Mouse (Mus musculus) kidney, adult 2 months (tissue): Measurements from ENCODE around the gene Entpd5. TPM values are rescaled to one million over a fixed set of nuclear protein-coding genes. Genes with fewer than 3 reads are reported as not detected.

ENCODE experiments used
- DNase-seq: peaks from one replicate; pipeline ENCODE4 v3.0.0; 2021
- H3K27ac ChIP-seq: fragments of 200-500 bp; 2 replicates; pipeline ENCODE4 v1.5.1; 2012; ENCODE audit warnings: low read depth, low read length, control low read depth, inconsistent platforms; ENCODE audit not compliant: insufficient read depth
- H3K27me3 ChIP-seq: fragments of 200-500 bp; replicated peaks from 2 replicates; pipeline ENCODE4 v1.6.1; 2012; ENCODE audit warnings: mild to moderate bottlenecking, moderate library complexity, low read length, inconsistent platforms; ENCODE audit not compliant: control insufficient read depth, insufficient read depth
- H3K36me3 ChIP-seq: fragments of 200-500 bp; 2 replicates; pipeline ENCODE4 v1.6.1; 2012; ENCODE audit warnings: mild to moderate bottlenecking, moderate library complexity, low read length, inconsistent platforms; ENCODE audit not compliant: control insufficient read depth, insufficient read depth
- H3K4me1 ChIP-seq: fragments of 200-500 bp; 2 replicates; pipeline ENCODE4 v1.6.1; 2011; ENCODE audit warnings: low read length; ENCODE audit not compliant: control insufficient read depth, insufficient read depth
- H3K4me3 ChIP-seq: fragments of 200-500 bp; 2 replicates; pipeline ENCODE4 v1.5.1; 2011; ENCODE audit warnings: mild to moderate bottlenecking, low read depth, low read length, control low read depth; ENCODE audit not compliant: insufficient read depth
- CTCF ChIP-seq: fragments of 200-500 bp; conservative IDR thresholded peaks from 2 replicates; pipeline ENCODE4 v1.5.1; 2011; ENCODE audit warnings: low read depth, mild to moderate bottlenecking, control low read depth, low read length, moderate library complexity, mixed read lengths; ENCODE audit not compliant: insufficient read depth, insufficient read length
- POLR2A ChIP-seq: fragments of 200-500 bp; IDR thresholded peaks from one replicate; pipeline ENCODE4 v1.6.1; 2011; ENCODE audit warnings: low read depth, low read length, control low read depth
- WGBS: fragments of 180-500 bp; shearing (Covaris S2); methylation state at CpG from one replicate; pipeline ENCODE4 v1.1.7; 2018; 5-methylcytosine and 5-hydroxymethylcytosine counted together
- polyA plus RNA-seq: library from polyadenylated mRNA; depleted of rRNA; stranded (reverse); fragments of >200 nt; gene quantifications from 2 replicates; pipeline ENCODE4 v1.2.3, GENCODE M21; 2012

Gene Entpd5
- polyA plus RNA-seq, 1 experiment: 100 TPM

DNA sequence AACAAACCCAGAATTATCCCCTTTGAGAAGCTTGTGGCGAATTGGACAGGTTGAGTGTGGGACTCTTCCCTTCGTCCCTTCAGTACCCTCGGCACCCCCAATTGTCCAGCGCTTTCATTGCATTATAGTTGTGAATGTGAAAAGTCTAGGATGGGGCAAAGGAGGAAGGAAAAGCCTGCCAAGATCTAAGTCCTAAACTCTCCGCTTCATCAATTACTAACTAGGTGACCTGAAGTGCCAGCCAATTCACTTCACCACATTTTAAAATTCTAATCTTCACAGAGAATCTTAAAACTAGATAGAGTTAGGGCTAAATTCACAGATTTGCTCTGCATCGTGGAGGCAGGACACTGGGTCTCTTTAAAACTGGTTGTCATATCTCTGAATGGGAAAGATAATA lies 39.4 kb upstream of the Entpd5 start:
- H3K4me3 ChIP-seq: peak overlapping the region; percentile 41
- H3K4me1 ChIP-seq: peaks cover 5% of the 10 kb centered on the region; the same call in 1 of the 2 replicates
- no peaks in the 10 kb centered on the region for H3K36me3 ChIP-seq
- H3K27me3 ChIP-seq: no peaks in the 10 kb centered on the region
- TF ChIP-seq POLR2A (no peak), CTCF (no peak)
- WGBS: 54% methylated on average over 6 of the region's 6 CpGs
- H3K27ac ChIP-seq: peak overlapping the region; percentile 87
- DNase-seq: peak; percentile 68

DNA sequence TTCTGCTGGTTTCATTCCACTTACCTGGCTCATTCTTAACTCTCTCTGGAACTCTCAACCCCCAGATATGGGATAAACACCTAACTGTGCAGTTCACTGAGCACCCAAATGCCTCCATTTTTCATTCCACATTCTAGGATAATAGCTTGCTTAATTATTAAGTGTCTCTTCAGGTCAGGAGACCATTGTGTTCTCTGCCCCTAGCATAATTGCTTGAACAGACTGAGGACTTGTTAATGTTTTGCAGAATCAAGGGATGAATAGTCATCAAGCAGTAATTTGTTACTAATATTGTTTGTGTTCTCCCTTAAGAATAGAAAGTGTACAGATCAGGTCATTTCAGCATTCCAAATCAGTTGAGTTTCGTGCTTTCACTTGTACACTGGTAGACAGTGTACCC lies 38.6 kb upstream of the Entpd5 start:
- WGBS: 46% methylated on average over 1 of the region's 1 CpGs
- peak overlapping the region; percentile 75 for H3K27ac ChIP-seq
- TF ChIP-seq POLR2A: no peak
- no peak for TF ChIP-seq CTCF
- DNase-seq: peak; percentile 81
- H3K4me1 ChIP-seq: peaks cover 5% of the 10 kb centered on the region; the same call in 1 of the 2 replicates
- H3K36me3 ChIP-seq: no peaks in the 10 kb centered on the region; the same call in 1 of the 2 replicates
- no peak overlapping the region; the same call in 1 of the 2 replicates for H3K4me3 ChIP-seq
- no peaks in the 10 kb centered on the region for H3K27me3 ChIP-seq

GRCm38 (mm10) chr12:84442526-84442925 lies 33.7 kb upstream of the Entpd5 start:
- H3K4me1 ChIP-seq: peaks cover 5% of the 10 kb centered on the region; the same call in 1 of the 2 replicates
- no peak for TF ChIP-seq POLR2A
- TF ChIP-seq CTCF: no peak
- peaks cover 7% of the 10 kb centered on the region; the same call in 1 of the 2 replicates for H3K36me3 ChIP-seq
- 72% methylated on average over 4 of the region's 4 CpGs for WGBS
- H3K27me3 ChIP-seq: no peaks in the 10 kb centered on the region
- H3K27ac ChIP-seq: no peak overlapping the region
- DNase-seq: no peak
- no peak overlapping the region for H3K4me3 ChIP-seq

DNA sequence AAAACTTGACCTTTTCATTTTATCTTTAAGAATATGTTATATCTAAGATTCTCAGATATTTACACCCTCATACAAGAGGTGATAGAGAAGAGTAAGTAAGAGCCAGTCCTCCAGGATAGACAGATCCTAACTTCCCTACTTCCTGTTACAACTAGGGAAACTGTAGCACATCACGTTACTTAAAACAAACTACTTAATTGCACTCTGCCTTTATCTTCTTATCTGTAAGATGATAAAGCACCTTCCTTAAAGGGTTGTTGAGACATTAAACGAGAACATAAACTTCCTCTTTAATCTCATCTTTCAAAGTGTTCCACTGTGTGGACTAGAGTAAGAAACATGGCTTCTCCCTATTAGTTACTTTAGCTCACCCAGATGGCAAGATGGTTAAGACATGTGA lies 29.9 kb upstream of the Entpd5 start:
- TF ChIP-seq CTCF (no peak), POLR2A (no peak)
- Histone ChIP-seq H3K36me3 (peaks cover 9% of the 10 kb centered on the region; the same call in 1 of the 2 replicates), H3K4me3 (no peak overlapping the region), H3K4me1 (no peaks in the 10 kb centered on the region), H3K27me3 (no peaks in the 10 kb centered on the region), H3K27ac (no peak overlapping the region)
- 72% methylated on average over 2 of the region's 2 CpGs for WGBS
- no peak for DNase-seq

DNA sequence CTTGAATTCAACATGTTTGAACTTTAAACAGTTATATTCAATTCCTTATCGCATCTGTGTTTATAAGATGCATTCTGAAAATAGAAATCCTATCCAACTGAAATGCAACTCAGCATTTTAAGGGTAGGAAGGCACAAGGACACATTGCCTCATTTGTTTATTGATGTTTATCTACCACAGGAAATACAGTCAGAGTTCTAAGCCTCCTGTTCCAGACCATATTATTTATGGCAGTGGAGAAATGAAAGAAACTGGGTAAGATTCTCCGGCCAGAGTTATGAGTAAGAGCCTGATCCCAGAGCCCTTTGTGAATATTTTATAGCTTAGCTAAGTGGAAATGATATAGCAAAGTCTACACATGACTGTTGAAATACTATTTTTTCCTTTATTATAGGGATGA lies 21.0 kb upstream of the Entpd5 start:
- TF ChIP-seq POLR2A (no peak), CTCF (no peak)
- peaks cover 19% of the 10 kb centered on the region for H3K36me3 ChIP-seq
- WGBS: 66% methylated on average over 2 of the region's 2 CpGs
- no peak overlapping the region for H3K4me3 ChIP-seq
- no peak overlapping the region for H3K27ac ChIP-seq
- DNase-seq: no peak
- H3K27me3 ChIP-seq: no peaks in the 10 kb centered on the region
- no peaks in the 10 kb centered on the region for H3K4me1 ChIP-seq

DNA sequence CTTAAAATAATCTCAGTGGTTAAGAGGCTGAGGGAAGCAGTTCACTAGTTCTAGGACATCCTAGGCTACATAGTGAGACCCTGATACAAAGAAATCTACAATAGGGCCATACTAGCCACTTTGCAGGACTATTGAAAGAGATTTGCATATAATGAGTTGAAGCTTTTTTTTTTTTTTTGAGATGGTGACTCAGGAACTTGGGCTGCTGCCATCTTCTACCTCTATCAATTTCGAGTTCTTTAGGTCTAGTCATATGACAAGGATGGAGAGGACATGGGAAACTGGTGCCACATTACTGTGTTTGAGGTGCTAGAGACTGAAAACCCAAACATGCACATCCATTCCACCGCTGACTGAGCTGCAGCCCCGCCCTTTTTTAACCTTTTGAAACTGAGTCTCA lies 15.2 kb upstream of the Entpd5 start:
- no peaks in the 10 kb centered on the region for H3K27me3 ChIP-seq
- DNase-seq: no peak
- TF ChIP-seq CTCF: no peak
- TF ChIP-seq POLR2A: no peak
- no peak overlapping the region for H3K4me3 ChIP-seq
- 61% methylated on average over 3 of the region's 3 CpGs for WGBS
- no peaks in the 10 kb centered on the region for H3K4me1 ChIP-seq
- H3K27ac ChIP-seq: no peak overlapping the region
- H3K36me3 ChIP-seq: no peaks in the 10 kb centered on the region

DNA sequence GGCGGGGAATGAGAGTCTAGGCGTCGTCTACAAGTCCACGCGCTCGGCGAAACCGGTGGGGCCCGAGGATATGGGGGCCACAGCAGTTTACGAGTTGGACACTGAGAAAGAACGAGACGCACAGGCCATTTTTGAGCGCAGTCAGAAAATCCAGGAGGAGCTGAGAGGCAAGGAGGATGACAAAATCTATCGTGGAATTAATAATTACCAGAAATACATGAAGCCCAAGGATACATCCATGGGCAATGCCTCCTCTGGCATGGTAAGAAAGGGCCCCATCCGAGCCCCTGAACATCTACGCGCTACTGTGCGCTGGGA lies 8.7 kb upstream of the Entpd5 start:
- H3K4me3 ChIP-seq: peak overlapping the region; percentile 83
- no peak for TF ChIP-seq CTCF
- no peak for TF ChIP-seq POLR2A
- no peak for DNase-seq
- 34% methylated on average over 18 of the region's 18 CpGs for WGBS
- H3K27ac ChIP-seq: peak overlapping the region; percentile 63; the same call in 1 of the 2 replicates
- H3K27me3 ChIP-seq: no peaks in the 10 kb centered on the region
- no peaks in the 10 kb centered on the region for H3K36me3 ChIP-seq
- no peaks in the 10 kb centered on the region for H3K4me1 ChIP-seq
